Mouse (Mus musculus) embryonic facial prominence, embryonic 10.5 days (tissue): ENCODE data around the gene Rnf167. TPM values are rescaled to one million over a fixed set of nuclear protein-coding genes. Genes with fewer than 3 reads are reported as not detected.

Source experiments
- DNase-seq: peaks from one replicate; pipeline ENCODE4 v3.0.0-alpha.2; 2017; ENCODE audit warnings: low spot score
- H3K27ac ChIP-seq: fragments of 300-500 bp; sonication (generic); replicated peaks from 2 replicates; pipeline ENCODE4 v1.5.1; 2016; ENCODE audit warnings: mild to moderate bottlenecking
- H3K27me3 ChIP-seq: fragments of 300-500 bp; sonication (generic); replicated peaks from 2 replicates; pipeline ENCODE4 v1.6.1; 2016; ENCODE audit warnings: low read depth, mild to moderate bottlenecking; ENCODE audit not compliant: poor library complexity, severe bottlenecking
- H3K36me3 ChIP-seq: fragments of 300-500 bp; sonication (generic); replicated peaks from 2 replicates; pipeline ENCODE4 v1.6.1; 2016; ENCODE audit warnings: mild to moderate bottlenecking, moderate library complexity
- H3K4me1 ChIP-seq: fragments of 300-500 bp; sonication (generic); 2 replicates; pipeline ENCODE4 v1.6.1; 2016
- H3K4me3 ChIP-seq: fragments of 300-500 bp; sonication (generic); 2 replicates; pipeline ENCODE4 v1.5.1; 2016; ENCODE audit warnings: mild to moderate bottlenecking, moderate library complexity
- H3K9me3 ChIP-seq: fragments of 300-500 bp; sonication (generic); 2 replicates; pipeline ENCODE4 v1.6.1; 2016; ENCODE audit warnings: mild to moderate bottlenecking
- WGBS: fragments of 180-500 bp; shearing (Covaris S2); methylation state at CpG from one replicate; pipeline ENCODE4 v1.1.7; 2016; 5-methylcytosine and 5-hydroxymethylcytosine counted together
- polyA plus RNA-seq: library from polyadenylated mRNA; unstranded; fragments of >200 nt; fragmentation: Nextera tagmentation; extraction: Ambion mirVana; gene quantifications from 2 replicates; pipeline ENCODE4 v1.2.1, GENCODE M21; 2016

Gene Rnf167
- polyA plus RNA-seq, 1 experiment from 2014 or later: 91.9 TPM

DNA sequence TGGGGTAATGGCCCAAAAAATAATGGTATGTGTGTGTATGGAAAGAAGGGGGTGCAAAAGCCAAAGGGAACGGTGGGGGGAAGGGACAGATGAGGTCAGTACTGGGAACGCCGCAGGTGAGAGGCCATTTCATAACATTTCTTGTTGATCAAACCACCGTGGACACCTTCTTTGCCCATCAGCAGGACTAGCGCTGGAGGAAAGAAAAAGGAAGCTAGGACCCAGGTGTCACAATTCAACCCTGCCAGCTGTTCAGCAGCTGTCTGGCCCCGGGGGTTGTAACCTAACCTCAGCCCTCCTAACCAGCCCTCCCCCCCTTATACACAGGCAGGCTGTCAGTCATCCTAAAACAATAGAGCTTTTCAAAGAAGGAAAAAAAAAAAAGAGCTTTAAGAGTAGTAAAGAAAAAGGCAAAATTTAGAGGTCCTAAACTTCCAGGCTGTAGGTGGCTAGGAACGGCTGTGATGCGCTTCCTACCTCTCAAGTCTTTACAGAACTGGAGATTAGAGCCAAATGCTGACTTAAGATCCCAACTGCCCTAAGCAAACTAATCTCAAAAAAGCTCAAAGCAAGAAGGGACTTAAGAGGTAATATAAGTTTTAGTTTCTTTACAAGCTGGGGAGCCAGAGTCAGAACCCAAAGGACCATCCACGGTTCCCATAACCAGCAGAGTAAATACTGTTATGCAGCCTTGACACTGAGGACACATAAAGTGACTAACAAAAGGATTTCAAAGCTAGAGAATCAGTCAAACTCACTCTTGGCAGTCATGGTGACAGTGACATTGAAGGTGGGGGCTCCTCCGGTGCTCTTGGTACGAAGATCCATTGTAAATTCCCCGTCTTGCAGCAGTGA, 5.2 kb downstream of the Rnf167 start:
- no peaks in the 10 kb centered on the region for H3K9me3 ChIP-seq
- peak overlapping the region; percentile 99 for H3K27ac ChIP-seq
- peaks cover 76% of the 10 kb centered on the region for H3K4me1 ChIP-seq
- WGBS: 53% methylated on average over 12 of the region's 12 CpGs
- DNase-seq: peak; percentile 75
- peaks cover 51% of the 10 kb centered on the region for H3K36me3 ChIP-seq
- H3K27me3 ChIP-seq: no peaks in the 10 kb centered on the region
- H3K4me3 ChIP-seq: peak overlapping the region; percentile 100

DNA sequence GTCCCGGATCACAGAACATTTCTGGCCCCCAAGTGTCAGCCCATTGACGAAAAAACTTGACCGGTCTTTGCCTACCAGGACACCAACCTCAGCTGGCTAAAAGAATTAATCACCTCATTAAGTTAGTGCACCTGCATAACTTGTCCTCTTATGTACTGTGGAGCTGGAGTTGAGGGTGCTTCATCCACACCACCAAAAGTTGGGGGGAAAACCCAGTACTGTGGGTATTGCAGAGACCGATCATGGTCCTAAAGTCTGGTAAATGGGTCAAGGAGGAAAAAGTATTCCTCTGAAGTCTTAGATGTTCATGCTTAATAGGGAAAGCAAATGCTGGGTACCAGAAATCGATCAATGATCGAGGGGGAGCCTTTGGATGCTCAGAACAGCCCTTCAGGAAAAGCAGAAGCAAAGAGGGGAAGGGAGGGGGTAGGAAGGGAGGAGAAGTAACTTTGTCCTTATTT, 5.9 kb downstream of the Rnf167 start:
- H3K4me1 ChIP-seq: peaks cover 79% of the 10 kb centered on the region
- H3K36me3 ChIP-seq: peaks cover 51% of the 10 kb centered on the region

DNA sequence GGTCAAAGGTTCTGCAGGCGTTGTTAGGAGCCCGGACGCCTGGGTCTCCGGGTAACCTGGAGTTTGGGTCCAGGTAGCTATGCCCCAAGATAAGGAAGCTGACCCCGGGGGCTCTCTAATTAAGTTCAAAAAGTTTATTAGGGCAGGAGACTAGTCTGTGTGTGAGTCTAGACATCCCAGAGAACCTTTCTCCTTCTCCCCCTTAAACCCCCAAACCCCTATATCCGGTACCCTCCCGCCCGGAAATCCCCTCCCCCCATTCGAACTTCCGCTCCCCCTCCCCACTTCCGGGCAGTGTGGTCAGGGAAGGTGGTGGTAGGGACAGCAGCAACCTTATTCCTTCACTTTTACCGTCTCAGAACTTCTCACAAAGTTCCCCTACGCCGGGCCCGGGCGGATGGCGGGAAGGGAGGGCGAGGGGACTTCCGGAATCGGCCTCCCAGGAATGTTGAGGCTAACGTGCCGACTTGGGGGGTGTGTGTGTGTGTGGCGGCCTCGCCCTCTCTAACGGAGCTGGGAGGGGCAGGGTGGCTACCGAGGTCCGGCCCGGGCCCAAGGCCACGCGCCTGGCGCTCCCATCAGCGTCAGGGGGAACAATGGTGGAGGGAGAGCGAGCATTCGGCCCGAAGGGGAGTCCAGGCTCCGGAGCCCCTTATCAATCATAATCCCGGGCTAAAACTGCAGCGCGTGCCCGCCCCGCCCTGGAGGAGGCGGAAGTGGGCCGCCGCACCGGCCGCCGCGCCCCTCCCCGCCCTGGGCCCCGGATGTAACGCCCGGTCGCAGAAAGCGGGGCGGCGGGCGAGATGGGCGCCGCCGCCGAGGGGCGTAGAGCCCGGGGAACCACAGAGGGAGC, 6.5 kb downstream of the Rnf167 start:
- H3K4me3 ChIP-seq: peak overlapping the region; percentile 100
- H3K9me3 ChIP-seq: no peaks in the 10 kb centered on the region
- H3K4me1 ChIP-seq: peaks cover 79% of the 10 kb centered on the region
- peak overlapping the region; percentile 99 for H3K27ac ChIP-seq
- peak; percentile 90 for DNase-seq
- H3K27me3 ChIP-seq: no peaks in the 10 kb centered on the region
- H3K36me3 ChIP-seq: peaks cover 47% of the 10 kb centered on the region
- under 1% methylated on average over 63 of the region's 63 CpGs for WGBS

More for the DNA sequence above, 5.9 kb downstream of the Rnf167 start:
- Histone ChIP-seq H3K27ac (peak overlapping the region; percentile 99), H3K27me3 (no peaks in the 10 kb centered on the region), H3K9me3 (no peaks in the 10 kb centered on the region), H3K4me3 (peak overlapping the region; percentile 100)
- DNase-seq: no peak
- WGBS: 58% methylated on average over 6 of the region's 6 CpGs

DNA sequence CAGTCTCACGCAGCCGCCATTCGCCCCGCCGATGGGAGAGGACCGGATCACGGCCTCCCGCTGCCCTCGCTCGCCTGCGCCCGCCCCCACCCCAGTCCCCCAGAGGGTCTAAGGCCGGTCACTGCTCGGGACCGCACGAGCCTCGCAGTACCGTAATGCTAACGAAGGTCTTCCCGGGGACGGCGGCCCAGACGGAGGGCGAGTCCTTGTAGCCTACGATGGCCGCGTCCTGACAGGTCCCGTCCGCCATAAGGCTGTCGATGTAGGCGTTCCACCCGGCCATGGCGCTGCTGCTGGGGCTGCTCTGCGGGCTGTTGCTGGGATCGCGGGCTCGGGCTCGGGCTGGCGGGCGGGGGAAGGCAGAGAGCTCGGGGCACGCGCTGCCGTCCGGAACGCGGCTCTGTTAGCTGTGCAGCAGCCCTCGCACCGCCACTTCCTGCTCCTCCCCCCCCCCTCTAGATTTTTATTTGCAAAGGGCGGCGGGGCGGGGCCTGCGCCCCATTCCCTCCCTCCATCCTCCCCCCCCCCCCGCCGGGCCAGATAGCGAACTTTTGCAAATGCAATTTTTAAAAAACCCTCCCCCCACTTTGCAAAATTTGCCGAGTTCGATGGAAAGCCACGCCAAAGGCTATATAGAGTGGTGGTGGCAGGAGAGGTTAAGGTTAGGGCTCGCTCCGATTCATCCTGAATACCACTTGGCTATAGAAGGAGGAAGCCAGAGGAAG, 7.3 kb downstream of the Rnf167 start, which contains the start of gene Pfn1:
Gene Pfn1 (minus strand): TSS at position 447 of the 725 bp plus-strand sequence.
- DNase-seq: peak; percentile 91
- WGBS: under 1% methylated on average over 61 of the region's 61 CpGs
- Histone ChIP-seq H3K4me1 (peaks cover 79% of the 10 kb centered on the region), H3K36me3 (peaks cover 46% of the 10 kb centered on the region), H3K9me3 (no peaks in the 10 kb centered on the region), H3K4me3 (peak within 1 kb of the TSS; percentile 100), H3K27me3 (no peaks in the 10 kb centered on the region), H3K27ac (peak within 1 kb of the TSS; percentile 99)

DNA sequence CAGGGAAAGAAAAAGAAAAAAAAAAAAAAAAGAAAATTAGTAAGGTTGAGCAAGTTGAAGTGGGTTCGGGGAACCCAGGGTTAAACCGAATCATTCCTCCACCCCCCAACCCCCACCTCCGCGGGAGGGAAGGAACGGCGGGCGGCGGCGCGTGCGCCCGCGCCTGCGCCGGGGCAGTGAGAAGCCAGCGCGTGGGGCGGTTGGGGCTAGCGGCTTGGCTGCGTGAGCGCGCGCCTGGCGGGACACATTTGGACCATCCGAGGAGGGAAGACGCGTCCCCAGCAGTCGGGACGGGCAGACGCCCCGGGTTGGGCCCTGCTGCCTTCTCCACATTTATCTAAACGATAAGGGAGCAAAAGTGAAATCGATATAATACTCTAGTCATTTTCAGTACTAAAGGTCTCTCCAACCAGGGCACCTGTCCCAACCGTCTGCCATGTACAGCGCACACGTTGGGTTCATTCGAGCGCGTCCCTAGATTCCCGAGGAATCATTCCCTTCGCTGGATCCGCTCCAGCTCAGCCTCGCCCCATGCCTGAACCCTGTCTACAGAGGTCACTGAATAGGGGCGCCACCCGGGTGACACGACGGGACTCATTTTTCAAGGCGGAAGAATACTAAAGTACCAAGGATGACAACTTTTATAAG, 8.0 kb downstream of the Rnf167 start:
- DNase-seq: peak; percentile 90
- Histone ChIP-seq H3K4me1 (peaks cover 76% of the 10 kb centered on the region), H3K36me3 (peaks cover 46% of the 10 kb centered on the region), H3K27ac (peak overlapping the region; percentile 99), H3K27me3 (no peaks in the 10 kb centered on the region), H3K9me3 (no peaks in the 10 kb centered on the region), H3K4me3 (peak overlapping the region; percentile 100)
- WGBS: under 1% methylated on average over 48 of the region's 48 CpGs

DNA sequence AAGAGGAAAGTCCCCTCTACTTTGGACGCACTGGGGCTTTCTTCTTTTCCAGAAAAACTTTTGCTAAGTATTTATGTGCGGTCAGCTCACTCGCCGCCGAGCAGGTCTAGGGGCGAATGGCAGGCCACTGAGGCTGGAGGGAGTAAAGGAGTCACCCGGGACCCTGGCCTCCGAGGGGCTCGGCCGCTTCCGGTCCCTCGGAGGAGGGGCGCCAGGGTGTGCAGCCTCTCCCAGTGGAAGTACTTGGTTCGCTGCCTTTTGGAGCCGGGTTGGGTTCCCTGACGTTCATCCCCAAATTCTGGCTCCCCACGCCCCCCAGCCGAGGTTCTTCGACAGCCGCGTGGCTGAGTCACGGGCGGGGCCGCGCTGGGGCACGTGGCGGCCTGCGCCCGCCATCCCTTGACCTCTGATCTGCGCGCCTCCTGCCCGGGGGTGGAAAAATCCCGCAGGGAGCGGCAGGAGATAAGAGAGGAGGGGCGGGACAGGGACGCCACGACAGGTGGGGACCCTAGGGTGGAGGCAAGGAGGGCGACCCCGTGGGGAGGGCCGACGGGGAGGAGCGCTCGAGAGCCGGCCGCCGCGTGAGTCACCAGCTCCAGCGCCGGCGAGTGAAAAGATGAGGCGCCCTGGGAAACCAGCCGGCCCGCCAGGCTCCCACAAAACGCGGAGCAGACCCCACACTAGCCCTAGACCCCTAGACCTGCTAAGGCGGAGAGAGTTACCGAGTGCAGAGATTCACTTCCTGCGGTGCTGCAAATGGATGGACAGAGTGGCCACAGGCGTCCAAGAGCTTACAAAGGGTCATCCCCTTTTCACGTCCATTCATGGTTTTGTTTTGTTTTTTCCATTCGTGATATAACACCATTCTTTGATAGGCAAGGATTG, 8.8 kb downstream of the Rnf167 start:
- peaks cover 74% of the 10 kb centered on the region for H3K4me1 ChIP-seq
- DNase-seq: peak; percentile 80
- WGBS: under 1% methylated on average over 61 of the region's 61 CpGs
- H3K27ac ChIP-seq: peak overlapping the region; percentile 99
- H3K36me3 ChIP-seq: peaks cover 45% of the 10 kb centered on the region
- H3K27me3 ChIP-seq: no peaks in the 10 kb centered on the region
- H3K4me3 ChIP-seq: peak overlapping the region; percentile 100
- H3K9me3 ChIP-seq: no peaks in the 10 kb centered on the region

DNA sequence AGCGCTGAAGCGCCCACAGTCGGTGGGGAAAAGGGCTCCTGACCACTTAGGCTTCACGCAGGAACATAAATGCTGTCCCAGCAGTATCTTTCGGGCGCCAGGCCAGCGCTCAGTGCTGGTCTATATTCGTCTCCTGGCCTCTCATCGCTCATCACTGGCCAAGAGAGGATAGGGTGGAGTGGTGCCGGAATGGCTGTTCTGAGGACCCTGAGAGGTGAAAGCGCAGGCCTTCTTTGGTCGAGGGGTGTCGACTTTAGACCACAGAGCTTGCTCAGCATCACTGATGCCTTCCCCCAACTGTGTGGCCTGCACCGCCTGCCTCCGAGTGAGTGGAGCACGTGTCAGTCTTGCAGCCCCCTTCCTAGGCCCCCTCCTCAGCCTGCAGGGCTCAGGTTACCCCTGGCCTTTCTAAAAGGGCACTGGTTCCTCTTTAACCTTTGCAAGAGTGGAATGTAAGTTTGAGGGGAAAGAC, 9.5 kb downstream of the Rnf167 start:
- peak; percentile 88 for DNase-seq
- Histone ChIP-seq H3K36me3 (peaks cover 45% of the 10 kb centered on the region), H3K27ac (peak overlapping the region; percentile 99), H3K9me3 (no peaks in the 10 kb centered on the region), H3K4me1 (peaks cover 68% of the 10 kb centered on the region), H3K27me3 (no peaks in the 10 kb centered on the region), H3K4me3 (peak overlapping the region; percentile 100)
- 2% methylated on average over 16 of the region's 16 CpGs for WGBS

DNA sequence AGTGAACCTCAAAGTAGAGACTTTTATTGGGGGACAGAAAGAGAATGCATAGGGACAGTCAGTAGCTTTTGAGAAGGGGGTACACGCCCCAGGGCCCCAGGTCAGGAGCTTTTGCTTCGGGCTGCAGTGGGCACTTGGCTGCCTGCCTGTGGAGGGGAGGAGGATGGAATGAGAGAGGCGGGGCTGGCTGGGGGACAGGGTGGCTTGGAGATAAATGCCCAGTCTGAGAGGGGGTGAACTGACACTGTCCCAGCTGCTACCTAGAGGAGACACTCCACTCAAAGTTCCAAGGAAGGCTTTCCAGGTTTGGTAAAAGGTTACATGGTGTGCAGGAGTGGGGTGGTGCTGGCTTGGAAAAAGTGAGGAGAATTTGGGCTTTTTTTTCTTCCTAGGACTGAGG, 9.9 kb downstream of the Rnf167 start, which contains the start of gene Eno3:
Gene Eno3 (plus strand): TSS at position 239 of the 400 bp plus-strand sequence.
- 0% methylated on average over 3 of the region's 3 CpGs for WGBS
- peak within 1 kb of the TSS; percentile 99 for H3K27ac ChIP-seq
- peak within 1 kb of the TSS; percentile 100 for H3K4me3 ChIP-seq
- no peaks in the 10 kb centered on the region for H3K9me3 ChIP-seq
- peaks cover 65% of the 10 kb centered on the region for H3K4me1 ChIP-seq
- DNase-seq: peak; percentile 76
- H3K27me3 ChIP-seq: no peaks in the 10 kb centered on the region
- peaks cover 45% of the 10 kb centered on the region for H3K36me3 ChIP-seq

DNA sequence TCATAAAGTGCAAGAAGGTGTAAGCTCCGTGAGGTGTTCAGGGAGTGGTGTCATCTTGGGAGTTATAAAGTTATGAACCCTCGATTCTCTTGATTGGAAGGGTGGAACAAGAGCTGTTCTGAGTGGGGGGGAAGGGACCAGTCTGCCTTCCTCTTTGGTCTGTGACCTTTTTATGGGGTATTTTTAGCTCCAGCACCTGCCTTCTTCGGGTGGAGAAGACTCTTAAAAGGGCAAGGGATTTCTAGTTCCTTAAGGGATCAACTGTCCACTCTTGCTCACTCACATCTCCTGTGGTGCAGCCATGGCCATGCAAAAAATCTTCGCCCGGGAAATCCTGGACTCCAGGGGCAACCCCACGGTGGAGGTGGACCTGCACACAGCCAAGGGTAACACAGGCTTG, 10.5 kb downstream of the Rnf167 start:
- no peak for DNase-seq
- WGBS: 51% methylated on average over 6 of the region's 6 CpGs
- Histone ChIP-seq H3K36me3 (peaks cover 45% of the 10 kb centered on the region), H3K27me3 (no peaks in the 10 kb centered on the region), H3K4me1 (peaks cover 59% of the 10 kb centered on the region), H3K27ac (peak overlapping the region; percentile 99), H3K9me3 (no peaks in the 10 kb centered on the region), H3K4me3 (peak overlapping the region; percentile 100)

DNA sequence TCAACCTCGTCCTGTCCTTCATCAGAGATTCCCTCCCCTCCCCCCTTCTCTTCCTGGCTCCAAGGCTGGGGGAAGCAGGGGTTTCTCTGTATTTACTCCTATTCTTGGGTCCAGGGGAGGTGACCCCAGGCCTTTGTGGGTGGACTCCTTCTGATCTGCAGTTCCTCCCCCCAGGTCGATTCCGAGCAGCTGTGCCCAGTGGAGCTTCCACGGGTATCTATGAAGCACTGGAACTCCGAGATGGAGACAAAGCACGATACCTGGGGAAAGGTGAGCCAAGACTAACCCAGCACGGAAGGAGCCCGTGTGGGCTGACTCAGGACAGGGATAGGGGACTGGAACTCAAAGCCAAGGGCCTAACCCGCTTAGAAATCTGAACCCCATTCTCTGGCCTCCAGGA, 11.0 kb downstream of the Rnf167 start:
- no peaks in the 10 kb centered on the region for H3K9me3 ChIP-seq
- peaks cover 45% of the 10 kb centered on the region for H3K36me3 ChIP-seq
- DNase-seq: no peak
- peak overlapping the region; percentile 99 for H3K27ac ChIP-seq
- 52% methylated on average over 9 of the region's 9 CpGs for WGBS
- H3K27me3 ChIP-seq: no peaks in the 10 kb centered on the region
- peaks cover 55% of the 10 kb centered on the region for H3K4me1 ChIP-seq
- peak overlapping the region; percentile 100 for H3K4me3 ChIP-seq

DNA sequence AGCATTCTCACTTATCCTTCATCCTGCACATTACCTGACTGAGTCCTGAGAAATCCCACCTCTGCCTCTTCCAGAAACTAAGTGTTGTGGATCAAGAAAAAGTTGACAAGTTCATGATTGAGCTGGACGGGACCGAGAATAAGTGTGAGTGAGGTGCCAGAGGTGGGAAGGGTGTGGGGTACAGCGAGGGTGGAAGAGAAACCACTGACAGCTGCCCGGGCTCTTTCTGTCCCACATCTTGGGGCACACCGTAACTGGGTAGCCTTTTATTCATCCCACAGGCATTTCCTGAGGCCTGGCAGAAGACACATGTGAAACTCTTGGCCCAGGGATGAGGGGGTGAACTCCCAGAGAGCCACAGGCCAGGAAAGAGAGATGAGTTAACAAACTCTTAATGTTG, 11.5 kb downstream of the Rnf167 start:
- Histone ChIP-seq H3K4me1 (peaks cover 53% of the 10 kb centered on the region), H3K27me3 (no peaks in the 10 kb centered on the region), H3K9me3 (no peaks in the 10 kb centered on the region), H3K4me3 (peak overlapping the region; percentile 100), H3K36me3 (peaks cover 47% of the 10 kb centered on the region), H3K27ac (peak overlapping the region; percentile 99)
- DNase-seq: no peak
- 87% methylated on average over 5 of the region's 5 CpGs for WGBS
